Mouse (Mus musculus) cerebellum, postnatal 25 days (tissue): Measurements from ENCODE around the gene Arpp21.

Source experiments
- DNase-seq, 2 experiments: peaks; one replicate each; pipeline ENCODE4 v3.0.0; 2021; ENCODE audit warnings: mixed read lengths in 2 of 2

Gene Arpp21

DNA sequence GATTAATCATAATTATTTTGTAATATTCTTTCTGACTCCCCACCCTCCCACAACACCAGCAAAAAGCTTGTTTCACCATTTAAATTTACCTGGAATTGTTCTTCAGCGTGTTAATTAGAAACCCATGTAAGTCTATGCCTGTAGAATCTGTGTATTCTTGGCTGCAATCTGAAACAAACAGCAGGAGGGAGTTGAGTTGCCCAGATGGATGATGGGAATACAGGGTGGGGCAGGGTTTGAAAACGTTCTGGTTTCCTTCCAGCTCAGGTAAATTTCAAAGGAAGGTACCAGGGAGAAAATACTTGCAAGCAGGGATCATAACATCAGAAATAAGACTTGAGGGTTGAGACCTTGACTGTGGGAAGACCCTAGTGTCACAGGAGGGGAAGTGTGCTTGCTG lies 58.2 kb downstream of the Arpp21 start:
- DNase-seq, result peak in 1 of 2 experiments; percentile 54

DNA sequence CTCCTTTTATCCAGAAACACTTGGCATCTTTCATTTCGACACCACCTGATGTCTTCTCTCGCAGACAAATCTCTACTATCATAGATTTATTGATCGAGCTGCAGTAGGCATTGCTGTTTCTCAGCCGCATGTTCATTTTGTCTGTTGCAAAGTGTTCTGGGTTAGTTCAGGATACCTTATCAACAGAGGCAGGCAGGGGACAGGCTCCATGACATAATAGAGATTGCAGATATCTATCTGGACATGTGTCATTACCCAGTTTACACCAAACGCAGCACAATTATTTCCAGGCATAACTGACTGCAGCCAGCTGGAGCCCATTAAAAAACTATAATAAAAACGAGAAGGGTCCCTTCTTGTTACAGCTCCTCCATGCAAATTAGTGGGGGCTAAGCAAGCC lies 59.4 kb downstream of the Arpp21 start:
- DNase-seq, result no peak

DNA sequence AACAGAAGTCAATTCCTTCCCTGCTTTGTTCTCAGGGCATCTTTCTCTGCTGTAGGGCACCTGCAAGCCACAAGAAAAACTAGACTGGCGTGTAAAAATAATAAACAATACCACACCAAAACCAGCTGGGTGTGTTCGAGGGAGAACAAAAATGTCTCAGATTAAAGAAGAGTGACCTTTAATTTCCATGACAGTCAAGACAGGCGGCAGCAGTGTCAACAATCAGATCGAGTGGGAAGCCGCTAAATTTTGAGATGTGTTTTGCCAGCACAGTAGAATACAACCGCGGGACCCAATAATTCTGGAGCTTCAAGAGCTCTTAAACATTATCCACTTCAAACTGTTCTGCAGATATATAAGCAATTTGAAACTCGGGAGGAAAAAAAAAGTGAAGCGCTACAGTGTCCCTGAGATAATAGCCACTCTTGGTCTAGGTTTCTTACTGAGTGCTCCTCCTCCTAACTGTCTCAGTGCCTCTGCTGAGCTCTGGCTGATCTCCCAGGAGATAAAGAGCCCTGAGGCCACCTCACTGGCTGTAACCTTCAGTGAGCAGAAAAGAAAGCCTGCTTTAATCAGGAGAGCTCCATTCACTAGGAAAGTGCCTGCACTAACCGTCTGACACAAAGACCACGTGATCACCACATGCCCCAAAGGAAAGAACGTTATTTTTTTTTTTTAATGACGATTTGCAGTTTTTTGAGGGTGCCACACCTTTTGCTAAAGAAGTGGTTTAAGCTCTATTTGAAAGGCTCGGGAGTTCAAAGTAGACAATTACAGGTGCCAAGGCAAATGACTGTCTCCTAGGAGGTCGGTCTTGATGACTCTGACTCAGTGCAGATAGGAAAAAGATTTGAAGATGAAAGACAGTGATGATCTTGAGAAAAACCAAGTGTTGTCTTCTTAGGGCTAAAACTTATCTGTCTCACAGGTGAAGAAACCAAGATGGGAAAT lies 61.1 kb downstream of the Arpp21 start:
- peak in 1 of 2 experiments; percentile 54 for DNase-seq

DNA sequence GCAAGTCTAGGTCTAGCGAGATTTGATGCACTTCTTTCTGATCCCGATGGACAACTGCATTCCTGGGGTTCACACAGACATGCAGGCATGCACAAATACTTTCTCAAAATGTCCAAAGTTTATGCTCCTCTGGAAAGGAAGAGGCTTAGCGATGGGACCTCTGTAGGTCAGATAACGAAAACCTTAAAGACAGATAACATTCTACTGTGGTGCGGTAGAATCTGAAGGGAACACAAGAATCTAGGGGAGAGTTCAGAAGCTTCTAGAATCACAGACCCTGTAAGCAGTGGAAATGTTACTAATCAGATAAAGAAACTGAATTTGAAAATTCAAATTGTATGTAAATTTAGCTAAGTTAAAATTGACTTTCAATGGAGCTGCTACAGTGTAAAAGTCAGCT lies 62.0 kb downstream of the Arpp21 start:
- DNase-seq, result no peak

DNA sequence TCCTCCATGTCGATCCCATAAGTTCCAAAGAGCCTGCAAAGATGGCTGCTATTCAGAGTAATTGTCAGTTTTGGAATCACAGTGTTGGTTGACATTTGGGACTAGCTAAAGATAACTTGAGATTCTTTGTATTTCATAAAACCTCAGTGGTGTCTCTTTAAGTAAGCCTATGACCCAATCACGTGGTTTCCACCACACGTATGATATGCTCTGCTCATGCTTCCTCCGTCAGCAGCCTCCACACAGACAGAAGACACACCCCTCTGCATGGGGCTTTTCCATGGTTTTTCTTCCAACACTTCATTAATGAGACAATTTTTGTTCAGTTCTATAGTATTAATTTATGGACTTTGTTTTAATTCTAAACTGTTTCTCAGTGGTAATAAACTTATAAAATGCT lies 71.1 kb downstream of the Arpp21 start:
- no peak for DNase-seq

DNA sequence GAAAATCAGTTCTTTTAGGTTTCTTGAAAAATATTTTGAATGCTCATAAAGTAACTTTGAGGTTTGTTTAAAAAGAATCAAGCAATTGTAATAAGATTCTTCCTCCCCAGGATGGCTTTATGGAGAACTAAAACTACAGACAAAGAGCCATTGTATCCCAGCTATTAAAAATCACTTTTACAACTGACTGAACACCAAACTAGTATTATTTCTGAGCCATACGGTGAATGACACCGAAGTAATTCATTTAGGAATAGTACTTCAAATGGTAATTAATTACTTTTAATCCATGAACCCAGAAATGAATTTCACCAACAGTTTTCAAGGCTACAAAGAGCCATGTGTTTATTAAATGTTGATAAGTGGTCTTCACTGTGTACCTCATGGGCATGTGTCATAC lies 74.8 kb downstream of the Arpp21 start:
- DNase-seq, result no peak

DNA sequence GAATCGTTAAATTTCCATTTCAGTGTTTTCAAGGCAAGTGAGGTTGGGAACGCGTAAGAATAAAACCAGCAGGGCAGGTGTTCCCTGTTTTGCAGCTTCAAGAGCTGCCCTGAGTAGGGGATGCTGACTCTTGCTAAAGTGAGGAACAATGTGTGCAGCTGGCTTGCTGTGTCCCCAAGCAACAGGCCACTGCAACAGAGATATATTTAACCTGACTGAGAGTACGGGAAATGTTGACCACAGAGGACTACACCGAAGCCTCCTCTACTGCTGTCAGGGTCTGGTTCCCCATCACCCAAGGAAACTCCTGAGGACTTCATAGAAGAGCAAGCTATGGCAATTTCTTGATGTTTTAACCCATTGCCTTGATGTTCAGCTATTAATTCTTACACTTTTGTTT lies 81.8 kb downstream of the Arpp21 start:
- DNase-seq, result no peak

DNA sequence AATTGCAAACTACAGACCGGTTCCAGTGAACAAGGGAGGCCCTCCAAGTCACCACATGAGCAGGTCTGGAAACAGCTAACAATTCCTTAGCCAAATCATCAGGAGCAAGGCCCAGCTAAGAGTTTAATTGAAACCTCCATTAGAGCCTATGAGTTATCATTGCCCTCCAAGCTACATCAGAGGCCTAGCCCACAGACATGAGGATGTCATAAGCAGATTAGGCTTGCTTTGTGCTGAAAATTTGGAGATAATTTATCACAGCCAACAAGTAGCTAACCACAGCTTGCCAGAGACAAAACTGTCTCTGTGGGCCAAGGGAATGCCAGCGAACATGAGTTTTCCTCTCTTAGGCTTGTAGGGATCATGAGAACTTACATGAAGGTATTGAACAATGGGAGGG lies 83.0 kb downstream of the Arpp21 start:
- no peak for DNase-seq

DNA sequence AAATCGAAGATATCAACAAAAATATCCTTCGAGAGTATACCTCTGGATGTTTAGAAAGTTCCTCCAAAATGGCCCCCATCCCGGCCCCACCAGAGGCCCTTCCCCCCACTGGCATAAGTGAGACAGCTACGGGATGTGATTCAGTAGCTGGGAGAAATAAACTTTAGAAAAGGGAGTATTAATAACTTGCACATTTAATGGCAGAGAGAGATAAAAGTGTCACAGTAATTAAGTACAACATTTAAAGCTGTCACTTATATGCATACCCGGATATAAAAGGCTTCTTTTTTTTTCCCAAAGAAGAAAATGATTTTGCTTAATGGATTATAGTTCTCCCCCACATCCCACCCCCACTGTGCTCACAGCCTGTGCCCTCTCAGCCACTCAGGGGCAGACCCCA lies 84.6 kb downstream of the Arpp21 start:
- no peak for DNase-seq

DNA sequence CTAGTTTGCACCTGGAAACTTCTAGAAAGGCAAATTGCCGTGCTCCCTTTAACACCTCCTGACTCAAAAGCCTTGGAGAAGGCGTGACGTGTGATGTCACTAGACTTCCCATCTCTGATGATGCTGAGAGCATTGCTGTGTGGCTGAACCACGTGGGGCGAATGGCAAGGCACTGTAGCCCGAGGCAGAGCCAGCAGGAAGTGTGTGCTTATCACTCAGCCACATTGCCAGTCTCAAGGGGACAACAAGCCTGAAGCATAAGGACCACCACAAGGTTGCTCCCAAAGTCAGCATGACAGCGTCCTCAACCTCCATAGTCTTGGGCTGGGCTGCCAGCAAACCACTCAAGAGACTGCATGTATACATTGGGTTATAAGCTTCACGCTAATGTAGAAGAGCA lies 95.1 kb downstream of the Arpp21 start:
- no peak for DNase-seq

DNA sequence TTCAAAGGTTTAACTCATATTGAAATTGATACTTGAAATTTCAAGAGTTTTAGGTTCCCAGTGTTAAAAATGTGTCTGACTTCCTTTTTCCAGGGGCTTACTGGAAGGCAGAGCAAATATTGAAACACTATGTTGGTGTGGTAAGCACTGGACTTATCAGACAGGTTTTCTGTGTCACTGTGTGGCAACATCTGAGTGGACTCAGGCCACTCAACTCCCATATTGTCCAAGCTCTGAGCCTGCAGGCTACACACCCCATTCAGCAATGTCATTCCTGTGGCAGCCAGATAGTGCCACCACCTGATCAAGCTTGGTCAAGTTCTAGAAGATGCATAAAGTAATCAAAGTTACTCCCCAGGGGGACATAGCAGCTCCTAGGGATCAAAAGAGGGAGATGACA lies 97.9 kb downstream of the Arpp21 start:
- no peak for DNase-seq

DNA sequence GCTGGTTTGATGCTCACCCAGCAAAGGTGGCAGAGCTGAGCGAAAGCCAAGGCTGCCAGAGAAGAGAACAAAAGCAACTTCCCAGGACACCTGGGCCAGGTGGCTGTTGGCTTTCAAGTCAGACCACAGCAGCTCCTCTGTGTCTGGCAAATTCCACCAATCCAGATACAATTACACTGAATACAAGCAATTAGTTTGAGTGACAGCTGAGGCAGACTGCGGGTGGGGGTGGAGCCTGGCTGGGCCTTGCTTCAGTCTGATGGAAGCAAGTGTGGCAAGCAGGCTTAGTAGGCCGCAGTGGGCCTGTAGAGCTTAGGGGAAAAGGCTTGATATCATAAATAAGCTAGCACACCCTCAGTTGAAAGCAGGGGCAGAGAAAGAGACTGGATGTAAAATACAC lies 104.9 kb downstream of the Arpp21 start:
- DNase-seq, result peak; percentile 34 to 48

DNA sequence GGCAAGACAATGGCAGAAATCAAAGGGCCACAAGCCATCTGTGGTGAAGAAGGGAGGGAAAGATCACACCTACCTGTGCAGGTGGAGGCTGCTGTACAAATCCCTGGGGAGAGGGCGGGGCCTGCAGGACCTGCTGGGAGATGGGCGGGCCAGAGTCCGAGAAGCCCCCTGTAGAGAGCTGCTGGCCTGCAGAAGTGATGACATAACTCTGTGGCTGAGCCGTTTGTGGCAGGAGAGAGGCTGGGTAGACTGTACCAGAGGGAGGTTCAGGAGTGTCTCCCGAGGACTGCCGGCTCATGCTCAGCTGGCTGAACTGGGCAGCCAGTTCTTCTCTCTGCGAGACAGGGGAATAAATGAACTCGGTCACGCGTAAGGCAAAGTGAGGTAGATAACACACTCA lies 111.1 kb downstream of the Arpp21 start:
- DNase-seq, result peak; percentile 51 to 61

DNA sequence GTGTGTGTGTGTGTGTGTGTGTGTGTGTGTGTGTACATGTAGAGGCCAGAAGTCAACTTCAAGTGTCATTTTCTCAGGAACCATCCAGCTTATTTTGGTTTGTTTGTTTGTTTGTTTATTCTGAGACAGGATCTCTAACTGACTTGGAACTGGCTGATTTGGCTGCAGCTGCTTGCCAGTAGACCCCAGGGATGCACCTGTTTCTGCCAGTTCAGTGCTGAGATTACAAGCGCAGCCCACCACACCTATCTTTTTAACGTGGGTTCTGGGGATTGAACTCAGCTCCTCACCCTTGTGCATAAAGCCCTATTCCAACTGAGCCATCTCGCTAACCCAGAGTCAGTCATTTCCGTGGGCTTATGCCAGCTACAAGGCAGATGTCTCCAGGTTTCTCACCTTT lies 111.6 kb downstream of the Arpp21 start:
- peak in 1 of 2 experiments; percentile 37 for DNase-seq

DNA sequence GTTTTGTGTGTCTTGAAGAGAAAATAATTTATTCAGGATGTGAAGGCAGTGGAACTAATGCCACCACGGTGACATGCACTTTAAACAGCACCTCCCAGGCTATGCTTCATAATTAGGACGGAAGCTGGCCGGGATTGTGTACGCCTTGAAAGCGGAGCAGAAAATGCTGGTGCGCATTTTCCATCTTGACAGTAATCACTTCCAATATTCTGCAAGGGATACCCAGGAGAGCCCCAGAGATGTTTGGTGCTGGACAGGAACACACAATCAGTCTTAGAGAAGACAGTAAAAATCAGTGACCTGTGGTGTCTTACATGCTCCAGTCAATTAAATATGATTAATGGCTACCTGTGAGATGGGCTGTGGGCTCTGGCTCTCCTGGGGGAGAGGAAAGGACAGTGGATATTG lies 112.3 kb downstream of the Arpp21 start:
- peak in 1 of 2 experiments; percentile 37 for DNase-seq

DNA sequence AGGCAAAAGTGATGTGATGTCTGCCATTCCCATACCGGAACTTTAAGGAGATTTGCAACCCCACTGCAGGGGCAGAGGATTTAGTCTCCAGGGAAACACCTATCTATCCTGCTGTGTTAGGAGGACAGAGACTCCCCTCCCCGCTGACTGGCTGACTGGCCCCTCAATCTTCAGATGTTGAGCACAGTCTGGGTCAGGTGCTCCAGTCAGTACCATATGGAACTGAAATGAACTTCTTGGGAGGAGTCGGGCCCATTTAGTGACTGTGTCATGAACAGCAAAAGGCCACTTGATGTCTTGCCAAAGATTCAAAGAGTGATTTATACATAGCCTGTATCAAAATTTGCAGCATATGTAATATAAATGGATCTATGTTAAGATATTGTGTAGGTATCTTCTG lies 116.2 kb downstream of the Arpp21 start:
- DNase-seq, result peak; percentile 49

DNA sequence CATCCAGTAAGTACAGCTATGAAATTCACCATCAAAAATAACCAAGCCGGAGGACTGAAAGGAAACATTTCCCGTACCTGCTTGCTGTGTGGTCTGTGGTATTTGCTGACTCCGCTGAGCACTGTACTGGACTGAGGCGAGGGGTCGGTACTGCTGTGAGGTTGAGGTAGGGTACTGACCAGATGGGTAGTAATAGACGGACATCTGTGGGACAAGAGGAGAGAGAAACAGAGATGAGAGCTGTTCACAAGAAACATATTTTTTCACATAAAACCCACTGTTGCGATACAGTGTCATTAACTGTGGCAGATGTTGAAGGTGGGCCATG lies 116.7 kb downstream of the Arpp21 start:
- DNase-seq, result no peak

DNA sequence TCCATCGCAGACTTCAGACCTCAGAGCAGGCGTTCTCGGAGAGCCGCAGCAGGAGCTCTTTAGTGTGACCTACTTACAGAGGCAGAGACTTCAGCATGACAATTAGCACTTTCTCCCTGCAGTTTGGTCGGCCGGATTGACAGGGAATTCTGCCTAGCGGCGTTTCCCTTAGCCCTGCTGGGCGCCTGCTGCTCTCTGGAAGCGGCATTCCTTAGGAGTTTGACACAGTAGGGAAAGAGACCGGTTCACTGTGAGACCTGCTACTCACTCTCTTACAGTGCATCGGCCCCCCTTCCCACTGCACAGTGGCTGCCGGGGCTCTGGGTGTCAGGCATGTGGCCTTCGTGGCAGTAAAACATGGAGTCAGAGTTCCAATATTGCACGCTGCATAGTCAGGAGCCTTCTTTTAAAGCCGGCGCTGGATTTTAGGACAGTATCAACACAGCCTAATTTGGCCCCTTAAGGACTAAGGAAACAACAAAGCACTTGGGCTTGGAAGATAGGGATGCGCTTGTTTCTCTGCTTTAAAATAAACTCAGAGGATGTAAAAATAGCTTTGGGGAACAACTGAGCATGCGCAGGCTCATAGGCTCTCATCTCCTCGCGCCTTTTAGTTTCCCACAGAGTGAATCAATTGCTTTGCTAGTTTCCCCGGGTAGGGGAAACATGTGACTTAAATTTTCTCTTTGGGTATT lies 117.2 kb downstream of the Arpp21 start:
- peak; percentile 83 to 85 for DNase-seq

DNA sequence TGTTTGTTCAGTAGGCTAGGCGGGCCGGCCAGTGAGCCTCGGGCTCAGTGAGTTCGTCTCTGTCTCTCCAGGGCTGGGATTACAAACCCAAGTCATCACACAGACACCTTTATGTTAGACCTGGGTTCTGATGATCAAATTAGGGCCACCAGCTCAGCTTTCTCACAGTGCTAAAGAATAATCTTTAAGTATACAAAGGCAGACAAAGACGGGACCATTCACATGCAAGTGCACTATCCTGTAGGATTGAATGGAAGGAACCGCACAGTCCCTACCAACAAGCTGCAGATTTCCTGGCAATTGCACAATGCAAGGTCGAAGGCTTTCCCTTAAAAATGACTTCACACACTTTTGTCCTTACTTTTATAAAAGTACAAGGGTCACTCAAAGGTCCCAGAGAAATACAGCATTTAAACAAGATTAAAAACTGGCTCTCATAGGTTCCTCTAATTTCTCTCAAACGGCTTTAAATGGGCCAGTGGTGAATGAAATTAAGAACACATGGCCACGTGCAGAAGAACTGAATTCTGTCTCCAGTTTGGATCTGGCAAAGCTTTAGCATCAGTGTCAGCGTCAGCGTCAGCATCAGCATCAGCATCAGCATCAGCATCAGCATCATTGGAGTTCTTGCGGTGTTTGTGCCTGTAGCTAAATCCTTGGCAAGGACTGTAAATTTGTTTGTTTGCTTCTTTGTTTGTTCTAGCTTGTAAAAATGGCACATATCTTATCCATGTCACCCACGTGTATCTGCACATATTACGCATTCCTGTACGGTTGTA lies 117.9 kb downstream of the Arpp21 start:
- DNase-seq, result no peak

DNA sequence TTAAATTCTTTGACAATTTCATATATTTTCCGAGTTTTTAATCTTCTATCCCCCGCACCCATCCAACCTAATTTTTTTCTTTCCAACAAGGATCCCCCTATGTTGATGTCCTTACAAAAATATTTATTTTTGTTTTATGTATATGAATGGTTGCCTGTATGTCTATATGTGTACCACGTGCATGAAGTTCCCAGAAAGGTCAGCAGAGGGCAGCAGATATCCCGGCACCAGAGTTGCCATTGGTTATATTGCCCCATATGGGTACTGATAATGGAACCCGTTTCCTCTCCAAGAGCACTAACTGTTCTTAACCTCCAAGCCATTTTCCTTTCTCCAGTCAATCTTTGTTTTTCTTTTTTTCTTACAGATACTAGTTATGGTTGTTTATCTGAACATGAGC lies 124.1 kb downstream of the Arpp21 start:
- peak in 1 of 2 experiments; percentile 48 for DNase-seq

DNA sequence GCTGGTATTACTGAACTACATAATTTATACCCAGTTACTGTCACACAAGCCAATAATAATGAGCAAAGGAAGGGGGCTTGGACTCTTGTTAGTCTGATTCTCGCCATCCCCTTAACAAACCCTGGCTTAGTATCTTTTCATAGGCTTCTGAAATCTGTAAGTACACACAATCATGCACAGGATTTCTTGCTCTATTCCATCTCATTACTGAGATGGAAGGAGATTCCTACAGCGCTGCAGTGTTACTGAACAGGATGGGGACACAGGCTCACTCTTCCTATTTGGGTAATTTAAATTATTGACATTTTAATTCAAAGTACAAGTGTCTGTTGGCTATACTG lies 132.9 kb downstream of the Arpp21 start:
- no peak for DNase-seq

DNA sequence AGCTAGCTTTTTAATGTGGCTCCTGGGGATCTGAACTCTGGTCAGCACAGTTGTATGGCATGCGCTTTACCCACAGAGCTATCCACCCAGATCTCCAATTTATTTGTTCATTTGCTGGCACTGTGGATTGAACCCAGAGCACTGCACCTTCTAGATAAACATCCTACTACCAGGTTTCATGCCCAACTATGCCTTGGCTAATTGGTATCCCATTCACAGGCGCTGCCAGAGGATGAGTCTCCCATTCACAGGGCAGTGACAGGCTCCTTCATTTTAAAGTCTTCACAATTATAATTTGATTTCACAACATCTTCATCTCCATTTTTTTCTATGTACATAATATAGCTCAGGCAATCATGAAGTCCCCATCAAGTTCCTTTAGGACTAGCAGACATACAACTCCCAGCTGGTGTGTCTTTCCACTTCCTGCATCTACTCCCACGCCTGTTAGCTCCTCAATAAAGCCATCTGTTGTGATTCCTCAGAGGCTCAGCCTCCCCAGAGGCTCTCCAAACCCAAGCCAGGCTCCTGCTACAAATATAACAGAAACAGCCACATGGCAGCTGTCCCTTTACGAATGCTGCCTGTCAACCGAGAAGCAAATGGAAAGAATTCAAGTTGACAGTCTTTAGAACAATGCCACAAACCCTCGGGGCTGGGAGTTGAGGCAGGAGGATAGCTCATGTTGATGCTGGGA lies 133.4 kb downstream of the Arpp21 start:
- peak; percentile 79 to 80 for DNase-seq
